Comparison of ENCODE assay signal across 8 mouse cellular contexts in genomic region chr1:94078835-94079440, GRCm38 (mm10). TPM values are rescaled to one million over a fixed set of nuclear protein-coding genes. Genes with fewer than 3 reads are reported as not detected.
DNase-seq lines count a peak whose midpoint lies in the region; ATAC-seq and TF ChIP-seq lines count a peak whose summit lies in the region.

No protein-coding gene starts in this region.

- H3K27me3 ChIP-seq in C2C12 (ENCODE audit: control insufficient read depth, insufficient read depth, insufficient read length), result peaks cover 26% of the 10 kb centered on the region
- peaks cover 15% of the 10 kb centered on the region for H3K27me3 ChIP-seq in forebrain, embryonic 10.5 days (ENCODE audit: poor library complexity, severe bottlenecking)
- H3K27me3 ChIP-seq in heart, postnatal 0 days (ENCODE audit: control insufficient read depth, insufficient read depth, low read length), result no peaks in the 10 kb centered on the region
- H3K27me3 ChIP-seq in liver, embryonic 14.5 days (ENCODE audit: control insufficient read depth, insufficient read depth, low read length), result no peaks in the 10 kb centered on the region
- no peaks in the 10 kb centered on the region for H3K27me3 ChIP-seq in neural tube, embryonic 14.5 days (ENCODE audit: control insufficient read depth, insufficient read depth, low read length)
- H3K27me3 ChIP-seq in testis, adult 2 months (ENCODE audit: control insufficient read depth, insufficient read depth, low read length), result no peaks in the 10 kb centered on the region

- WGBS in forebrain, embryonic 10.5 days, result 3% methylated on average over 9 of the region's 9 CpGs
- WGBS in heart, postnatal 0 days, result 1% methylated on average over 9 of the region's 9 CpGs
- WGBS in liver, embryonic 14.5 days (ENCODE audit: insufficient replicate concordance), result 4% methylated on average over 9 of the region's 9 CpGs
- 3% methylated on average over 9 of the region's 9 CpGs for WGBS in neural tube, embryonic 14.5 days

- peaks cover 6% of the 10 kb centered on the region for H3K4me1 ChIP-seq in bone marrow macrophage, adult 2 months (ENCODE audit: control insufficient read depth, insufficient read depth, low read length)
- H3K4me1 ChIP-seq in forebrain, embryonic 10.5 days, result no peaks in the 10 kb centered on the region
- no peaks in the 10 kb centered on the region for H3K4me1 ChIP-seq in heart, postnatal 0 days (ENCODE audit: control insufficient read depth, insufficient read depth)
- no peaks in the 10 kb centered on the region for H3K4me1 ChIP-seq in liver, embryonic 14.5 days (replicated peaks; ENCODE audit: control insufficient read depth in 2 of 2, insufficient read depth in 2 of 2, low read length in 1 of 2)
- H3K4me1 ChIP-seq in neural tube, embryonic 14.5 days (ENCODE audit: control insufficient read depth, insufficient read depth, low read length), result no peaks in the 10 kb centered on the region
- H3K4me1 ChIP-seq in testis, adult 2 months (ENCODE audit: control insufficient read depth, insufficient read depth, low read length), result peaks cover 5% of the 10 kb centered on the region

- peak; percentile 84 for ATAC-seq in heart, postnatal 0 days (ENCODE audit: insufficient read depth, low read depth)
- ATAC-seq in liver, embryonic 14.5 days (ENCODE audit: insufficient read depth), result no peak
- peak; percentile 94 for ATAC-seq in neural tube, embryonic 14.5 days (ENCODE audit: low read depth)

- peak; percentile 66 for TF ChIP-seq CTCF in C2C12 (IDR thresholded peaks at IDR 0.05; ENCODE audit: control insufficient read depth, insufficient read depth, insufficient read length)
- peak; percentile 99 for TF ChIP-seq CTCF in bone marrow macrophage, adult 2 months (IDR thresholded peaks at IDR 0.05; ENCODE audit: low read depth, low read length)
- peak; percentile 98 for TF ChIP-seq CTCF in heart, postnatal 0 days (IDR thresholded peaks at IDR 0.05; ENCODE audit: low read depth)
- TF ChIP-seq CTCF in liver, embryonic 14.5 days (IDR thresholded peaks at IDR 0.05; ENCODE audit: low read depth), result peak; percentile 78
- TF ChIP-seq CTCF in testis, adult 2 months (IDR thresholded peaks at IDR 0.05; ENCODE audit: control insufficient read depth, insufficient read depth, insufficient replicate concordance, low read depth, low read length), result peak; percentile 60; the same call in 1 of the 2 replicates

- H3K4me2 ChIP-seq in heart, postnatal 0 days (ENCODE audit: low read depth, low read length), result no peak overlapping the region
- no peak overlapping the region for H3K4me2 ChIP-seq in liver, embryonic 14.5 days (ENCODE audit: low read depth)
- H3K4me2 ChIP-seq in neural tube, embryonic 14.5 days (ENCODE audit: low read depth, low read length), result no peak overlapping the region

- peak; percentile 80 for DNase-seq in forebrain, embryonic 10.5 days (ENCODE audit: extremely low spot score, low spot score)
- peak; percentile 88 for DNase-seq in heart, postnatal 0 days (ENCODE audit: low spot score)
- DNase-seq in kidney, postnatal 36 days, result peak; percentile 81 to 92
- DNase-seq in liver, embryonic 14.5 days (ENCODE audit: low read depth in 3 of 3, low spot score in 3 of 3), result peak; percentile 30 to 44 (median 43)

- TF ChIP-seq EP300 in heart, postnatal 0 days (IDR thresholded peaks at IDR 0.05; ENCODE audit: low read depth), result no peak
- TF ChIP-seq EP300 in liver, embryonic 14.5 days (IDR thresholded peaks at IDR 0.05; ENCODE audit: low read depth), result no peak

- H3K9ac ChIP-seq in heart, postnatal 0 days (replicated peaks; ENCODE audit: low read depth, low read length), result no peak overlapping the region
- no peak overlapping the region for H3K9ac ChIP-seq in liver, embryonic 14.5 days (replicated peaks)
- H3K9ac ChIP-seq in neural tube, embryonic 14.5 days (replicated peaks; ENCODE audit: low read depth, low read length), result no peak overlapping the region

- no peak overlapping the region for H3ac ChIP-seq in C2C12 (ENCODE audit: control insufficient read depth, insufficient read length, low read depth)

- H3K79me2 ChIP-seq in C2C12 (ENCODE audit: control insufficient read depth, insufficient read depth), result no peaks in the 10 kb centered on the region

- H3K4me3 ChIP-seq in C2C12 (ENCODE audit: insufficient read depth, poor library complexity, severe bottlenecking), result no peak overlapping the region
- no peak overlapping the region for H3K4me3 ChIP-seq in bone marrow macrophage, adult 2 months (ENCODE audit: insufficient read depth, low read length)
- H3K4me3 ChIP-seq in forebrain, embryonic 10.5 days, result no peak overlapping the region
- H3K4me3 ChIP-seq in heart, postnatal 0 days (ENCODE audit: low read depth, low read length), result no peak overlapping the region
- no peak overlapping the region for H3K4me3 ChIP-seq in liver, embryonic 14.5 days (ENCODE audit: insufficient read depth in 1 of 2, low read depth in 2 of 2, low read length in 2 of 2)
- no peak overlapping the region for H3K4me3 ChIP-seq in neural tube, embryonic 14.5 days (ENCODE audit: low read depth, low read length)
- H3K4me3 ChIP-seq in testis, adult 2 months (ENCODE audit: control insufficient read depth, low read depth, low read length), result no peak overlapping the region

- H3K27ac ChIP-seq in bone marrow macrophage, adult 2 months (ENCODE audit: insufficient read depth, low read depth, low read length), result no peak overlapping the region
- H3K27ac ChIP-seq in forebrain, embryonic 10.5 days, result no peak overlapping the region
- H3K27ac ChIP-seq in heart, postnatal 0 days (ENCODE audit: low read depth), result no peak overlapping the region
- H3K27ac ChIP-seq in liver, embryonic 14.5 days, result no peak overlapping the region
- H3K27ac ChIP-seq in neural tube, embryonic 14.5 days (ENCODE audit: low read depth, low read length), result no peak overlapping the region
- H3K27ac ChIP-seq in testis, adult 2 months (ENCODE audit: control insufficient read depth, insufficient read depth, low read depth, low read length), result no peak overlapping the region

- H3K36me3 ChIP-seq in C2C12 (ENCODE audit: control insufficient read depth, insufficient read depth), result no peaks in the 10 kb centered on the region
- no peaks in the 10 kb centered on the region for H3K36me3 ChIP-seq in forebrain, embryonic 10.5 days (replicated peaks)
- H3K36me3 ChIP-seq in heart, postnatal 0 days (replicated peaks; ENCODE audit: control insufficient read depth, insufficient read depth, low read length), result no peaks in the 10 kb centered on the region
- H3K36me3 ChIP-seq in liver, embryonic 14.5 days (replicated peaks; ENCODE audit: control insufficient read depth, insufficient read depth, low read depth), result no peaks in the 10 kb centered on the region
- no peaks in the 10 kb centered on the region for H3K36me3 ChIP-seq in neural tube, embryonic 14.5 days (ENCODE audit: control insufficient read depth, insufficient read depth, low read length)
- H3K36me3 ChIP-seq in testis, adult 2 months (ENCODE audit: control insufficient read depth, insufficient read depth, low read length), result no peaks in the 10 kb centered on the region

- no peaks in the 10 kb centered on the region for H3K9me3 ChIP-seq in forebrain, embryonic 10.5 days
- no peaks in the 10 kb centered on the region for H3K9me3 ChIP-seq in heart, postnatal 0 days (replicated peaks; ENCODE audit: control insufficient read depth, low read length)
- no peaks in the 10 kb centered on the region for H3K9me3 ChIP-seq in liver, embryonic 14.5 days (ENCODE audit: control insufficient read depth, low read length)
- H3K9me3 ChIP-seq in neural tube, embryonic 14.5 days (ENCODE audit: control insufficient read depth, low read length), result no peaks in the 10 kb centered on the region

- H3K79me3 ChIP-seq in C2C12 (ENCODE audit: low read depth), result no peaks in the 10 kb centered on the region

- no peak for TF ChIP-seq POLR2A in bone marrow macrophage, adult 2 months (IDR thresholded peaks at IDR 0.05; ENCODE audit: borderline replicate concordance, low read depth, low read length)
- no peak for TF ChIP-seq POLR2A in testis, adult 2 months (IDR thresholded peaks at IDR 0.05; ENCODE audit: control insufficient read depth, low read depth, low read length)

TF ChIP-seq in C2C12, 6 proteins besides CTCF, POLR2A, EP300 and RAD21:
- TF ChIP-seq MYOD1 (IDR thresholded peaks at IDR 0.05; ENCODE audit: control insufficient read depth, insufficient read length, low read depth) (no peak), FOSL1 (IDR thresholded peaks at IDR 0.05; ENCODE audit: insufficient read depth, low read length, poor library complexity, severe bottlenecking) (no peak), USF1 (IDR thresholded peaks at IDR 0.05; ENCODE audit: low read depth) (no peak), CEBPB (IDR thresholded peaks at IDR 0.05; ENCODE audit: low read depth) (no peak), MYOG (IDR thresholded peaks at IDR 0.05; ENCODE audit: control insufficient read depth, extremely low read depth, insufficient read length) (no peak), MAX (IDR thresholded peaks at IDR 0.05) (no peak)

RNA-seq across cellular contexts. Expression of gene Pdcd1, which starts 26.6 kb away (rescaled TPM):
- polyA plus RNA-seq in C2C12 (2012; fragmentation: generic; extraction: Trizol), result not detected
- polyA plus RNA-seq in bone marrow macrophage, adult 2 months (2012; ENCODE audit: insufficient read depth, insufficient read length, missing spikeins), result not detected in 2 replicates
- 0.11 TPM in 1 of 2 replicates, not detected in the other for polyA plus RNA-seq in forebrain, embryonic 10.5 days (2016; fragmentation: Nextera tagmentation; extraction: Ambion mirVana)
- not detected in 2 replicates for total RNA-seq in heart, postnatal 0 days (2014; rRNA removed; ENCODE audit: low replicate concordance)
- 0.05 and 0.10 TPM in 2 replicates for polyA plus RNA-seq in heart, postnatal 0 days (2015; fragmentation: Nextera tagmentation; extraction: Ambion mirVana)
- 0.03 TPM in 1 of 2 replicates, not detected in the other for polyA plus RNA-seq in liver, embryonic 14.5 days (2012; rRNA removed)
- 0.14 TPM in 1 of 2 replicates, not detected in the other for polyA plus RNA-seq in liver, embryonic 14.5 days (2014; fragmentation: Nextera tagmentation; extraction: Ambion mirVana)
- polyA plus RNA-seq in neural tube, embryonic 14.5 days (2014; fragmentation: Nextera tagmentation; extraction: Ambion mirVana), result not detected in 2 replicates
- polyA plus RNA-seq in testis, adult 2 months (2012; rRNA removed), result not detected in 2 replicates

RNA-seq across cellular contexts. Expression of gene Neu4, which starts 58.7 kb away (rescaled TPM):
- not detected for polyA plus RNA-seq in C2C12 (2012; fragmentation: generic; extraction: Trizol)
- polyA plus RNA-seq in bone marrow macrophage, adult 2 months (2012; ENCODE audit: insufficient read depth, insufficient read length, missing spikeins), result not detected in 2 replicates
- not detected in 2 replicates for polyA plus RNA-seq in forebrain, embryonic 10.5 days (2016; fragmentation: Nextera tagmentation; extraction: Ambion mirVana)
- total RNA-seq in heart, postnatal 0 days (2014; rRNA removed; ENCODE audit: low replicate concordance), result not detected in 2 replicates
- polyA plus RNA-seq in heart, postnatal 0 days (2015; fragmentation: Nextera tagmentation; extraction: Ambion mirVana), result not detected in 2 replicates
- not detected in 2 replicates for polyA plus RNA-seq in liver, embryonic 14.5 days (2012; rRNA removed)
- polyA plus RNA-seq in liver, embryonic 14.5 days (2014; fragmentation: Nextera tagmentation; extraction: Ambion mirVana), result not detected in 2 replicates
- not detected in 2 replicates for polyA plus RNA-seq in neural tube, embryonic 14.5 days (2014; fragmentation: Nextera tagmentation; extraction: Ambion mirVana)
- not detected in 2 replicates for polyA plus RNA-seq in testis, adult 2 months (2012; rRNA removed)
